Mouse (Mus musculus) adrenal gland, postnatal 25 days (tissue): ENCODE data around the gene Grap2. TPM values are rescaled to one million over a fixed set of nuclear protein-coding genes. Genes with fewer than 3 reads are reported as not detected.
A peak's percentile ranks its signal among the peaks of the same experiment; 100 is the strongest.

ENCODE experiments used
- DNase-seq: peaks from one replicate; pipeline ENCODE4 v3.0.0; 2021; ENCODE audit warnings: mixed read lengths
- microRNA-seq, 2 experiments: library from miRNA; unstranded; fragments of <30 nt; microRNA quantifications; one replicate each; pipeline ENCODE4 v1.2.0; 2021
- total RNA-seq: library from RNA; stranded (reverse); gene quantifications from 2 replicates; pipeline ENCODE4 v1.2.3, GENCODE M21; 2021

The Grap2 gene
- total RNA-seq, 1 experiment from 2014 or later = 0.49 TPM

- no peak for DNase-seq
Measured at GRCm38 (mm10) chr15:80683990-80684389, 111.6 kb downstream of the Grap2 start.

GRCm38 (mm10) chr15:80684786-80685602 is 112.6 kb downstream of the Grap2 start:
- DNase-seq = no peak

GRCm38 (mm10) chr15:80685603-80685895 is 113.2 kb downstream of the Grap2 start:
- DNase-seq = no peak

GRCm38 (mm10) chr15:80688536-80688935 is 116.1 kb downstream of the Grap2 start:
- DNase-seq = no peak

- DNase-seq = no peak
Measured at GRCm38 (mm10) chr15:80693492-80693891, 121.1 kb downstream of the Grap2 start.

- peak; percentile 63 for DNase-seq
Measured at GRCm38 (mm10) chr15:80694125-80694910, 121.9 kb downstream of the Grap2 start.

GRCm38 (mm10) chr15:80697564-80697963 is 125.2 kb downstream of the Grap2 start:
- no peak for DNase-seq

GRCm38 (mm10) chr15:80701481-80702257 is 129.3 kb downstream of the Grap2 start:
- no peak for DNase-seq

Small RNA genes within 50 kb of the gene (microRNA-seq; reads per million reads assigned to microRNA genes)
- 0 to 0.36 reads per million in 2 experiments for gene Mir6957

Other genes with a start within 250 kb of the Grap2 start
- gene Enthd1, start 7.4 kb upstream of the Grap2 start, total RNA-seq = not detected in 2 replicates
- 0.15 TPM in 1 of 2 replicates, not detected in the other for gene Fam83f, start 99.3 kb downstream of the Grap2 start, total RNA-seq
- gene Tnrc6b, start 138.7 kb downstream of the Grap2 start, total RNA-seq = 75.0 and 83.4 TPM in 2 replicates